9 mouse cellular contexts compared by ENCODE assay signal in the genomic region with DNA sequence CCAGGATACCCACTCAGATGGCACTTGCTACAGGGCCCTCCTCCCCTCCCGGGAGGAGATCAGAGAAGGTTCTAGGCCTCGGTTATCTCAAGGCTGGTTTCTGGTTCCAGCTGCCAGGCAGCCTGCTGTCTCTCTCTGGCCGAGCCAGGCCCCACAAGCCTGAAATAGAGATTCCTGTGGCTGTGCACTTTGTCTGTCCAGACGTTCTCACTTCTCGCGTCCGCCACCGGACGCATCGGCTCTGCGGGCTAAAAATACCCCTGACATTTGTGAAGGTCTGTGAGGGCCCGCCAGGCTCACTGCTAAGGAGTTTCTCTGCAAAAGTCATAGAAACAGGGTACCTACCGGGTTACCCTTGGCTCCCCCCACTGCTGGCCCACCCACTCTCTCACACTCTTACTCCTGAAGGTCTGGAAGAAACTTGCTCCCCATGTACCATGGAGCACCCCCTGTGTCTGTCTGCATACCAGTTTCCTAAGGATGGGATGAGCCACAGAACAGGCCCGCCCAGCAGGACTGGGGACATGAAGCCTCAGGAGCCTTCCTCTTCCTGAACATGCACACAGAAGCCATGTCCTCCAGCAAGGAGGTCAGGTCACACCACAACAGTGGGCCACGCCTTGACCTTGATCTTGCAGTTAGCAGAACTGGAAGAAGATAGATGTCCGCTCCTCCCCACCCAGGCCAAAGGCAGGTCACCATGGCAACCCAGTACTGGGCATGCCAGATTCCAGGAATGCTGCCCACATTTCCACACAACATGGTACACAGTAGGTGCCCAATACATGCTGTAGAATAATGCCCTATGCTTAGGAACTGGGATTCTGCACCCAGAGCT. TPM values are rescaled to one million over a fixed set of nuclear protein-coding genes. Genes with fewer than 3 reads are reported as not detected.
A peak's percentile ranks its signal among the peaks of the same experiment; 100 is the strongest.
DNase-seq lines count a peak whose midpoint lies in the region; ATAC-seq and TF ChIP-seq lines count a peak whose summit lies in the region.
"Had no signal": no experiment of that assay in that cellular context is flagged by ENCODE, and none has a peak within 500 bp of the region (broad histone marks: within the 10 kb centered on the region; RNA-seq: fewer than 3 reads in every experiment).

No protein-coding gene starts in this region.

- whole genome bisulfite sequencing in kidney, adult 2 months: 68% methylated on average over 16 of the region's 16 CpGs
- WGBS in heart, embryonic 15.5 days: 29% methylated on average over 16 of the region's 16 CpGs
- 88% methylated on average over 16 of the region's 16 CpGs for WGBS in hindbrain, embryonic 10.5 days

- peak overlapping the region; percentile 26; the same call in 1 of the 2 replicates for H3K4me2 ChIP-seq in heart, embryonic 15.5 days

- H3K4me3 ChIP-seq in kidney, adult 2 months (ENCODE audit: insufficient read depth, low read depth, low read length): no peak overlapping the region
- H3K4me3 ChIP-seq in gastrocnemius, adult 2 months: no peak overlapping the region
- no peak overlapping the region for H3K4me3 ChIP-seq in heart, embryonic 15.5 days
- H3K4me3 ChIP-seq in hindbrain, embryonic 10.5 days: no peak overlapping the region

- H3K27me3 ChIP-seq in kidney, adult 2 months (replicated peaks; ENCODE audit: control insufficient read depth, insufficient read depth, low read length): no peaks in the 10 kb centered on the region
- H3K27me3 ChIP-seq in heart, embryonic 15.5 days: no peaks in the 10 kb centered on the region
- no peaks in the 10 kb centered on the region for H3K27me3 ChIP-seq in hindbrain, embryonic 10.5 days (ENCODE audit: insufficient read depth, poor library complexity, severe bottlenecking)

- peak; percentile 36 for DNase-seq in kidney, adult 2 months
- DNase-seq in kidney, postnatal 4 days: no peak
- peak; percentile 66 for DNase-seq in ES-CJ7 (ENCODE audit: low read depth, low spot score)
- DNase-seq in gastrocnemius, adult 2 months: peak; percentile 86
- DNase-seq in urinary bladder, postnatal 25 days (ENCODE audit: low spot score): no peak
- no peak for DNase-seq in hindbrain, embryonic 10.5 days (ENCODE audit: low spot score)
- DNase-seq in embryo, embryonic 11 days: no peak
- DNase-seq: cerebellum, adult 9-11 months had no signal

- peak overlapping the region; percentile 23; the same call in 1 of the 2 replicates for H3K9ac ChIP-seq in heart, embryonic 15.5 days

- ATAC-seq in heart, embryonic 15.5 days (replicated peaks; ENCODE audit: insufficient number of reproducible peaks, insufficient read depth, low FRiP score, low read depth): peak; percentile 86

- intact Hi-C loops in gastrocnemius, adult 2 months (cut with DNase I): no loop called here

- no peak overlapping the region for H3K27ac ChIP-seq in kidney, adult 2 months (ENCODE audit: insufficient read depth, low read depth, low read length)
- H3K27ac ChIP-seq in gastrocnemius, adult 2 months: peak overlapping the region; percentile 96
- peak overlapping the region; percentile 97 for H3K27ac ChIP-seq in heart, embryonic 15.5 days
- H3K27ac ChIP-seq in hindbrain, embryonic 10.5 days: no peak overlapping the region

- no peaks in the 10 kb centered on the region for H3K9me3 ChIP-seq in heart, embryonic 15.5 days (replicated peaks)
- no peaks in the 10 kb centered on the region for H3K9me3 ChIP-seq in hindbrain, embryonic 10.5 days

- H3K4me1 ChIP-seq in kidney, adult 2 months (ENCODE audit: control insufficient read depth, insufficient read depth, low read length): no peaks in the 10 kb centered on the region
- peaks cover 22% of the 10 kb centered on the region for H3K4me1 ChIP-seq in heart, embryonic 15.5 days (replicated peaks)
- 0 out of 2 replicates have a peak, but pooled peaks cover 4% of the 10 kb centered on the region for H3K4me1 ChIP-seq in hindbrain, embryonic 10.5 days (replicated peaks)

- no peak for TF ChIP-seq CTCF in kidney, adult 2 months (conservative IDR thresholded peaks at IDR 0.05; ENCODE audit: insufficient read depth, insufficient read length, low read depth, low read length)
- no peak for TF ChIP-seq CTCF in gastrocnemius, adult 2 months (IDR thresholded peaks at IDR 0.05)

- no peak for TF ChIP-seq POLR2A in kidney, adult 2 months (IDR thresholded peaks at IDR 0.05; ENCODE audit: low read depth, low read length)

- no peaks in the 10 kb centered on the region for H3K36me3 ChIP-seq in kidney, adult 2 months (ENCODE audit: control insufficient read depth, insufficient read depth, low read length)
- H3K36me3 ChIP-seq in heart, embryonic 15.5 days: no peaks in the 10 kb centered on the region
- no peaks in the 10 kb centered on the region for H3K36me3 ChIP-seq in hindbrain, embryonic 10.5 days

RNA-seq across cellular contexts. Expression of gene Cux2, which starts 21.3 kb away (rescaled TPM):
- polyA plus RNA-seq in kidney, adult 2 months (2012; rRNA removed): 3.2 and 3.6 TPM in 2 replicates
- 1 to 10 TPM; 3.9 to 6.0 TPM for total RNA-seq in gastrocnemius, adult 2 months (2021)
- polyA plus RNA-seq in heart, embryonic 15.5 days (2015; fragmentation: Nextera tagmentation; extraction: Ambion mirVana): 3.9 and 4.1 TPM in 2 replicates
- 4.5 and 12.0 TPM in 2 replicates for polyA plus RNA-seq in hindbrain, embryonic 10.5 days (2016; fragmentation: Nextera tagmentation; extraction: Ambion mirVana)

RNA-seq across cellular contexts. Expression of gene Myl2, which starts 29.6 kb away (rescaled TPM):
- polyA plus RNA-seq in kidney, adult 2 months (2012; rRNA removed): 0.90 and 11.8 TPM in 2 replicates
- 1,000 to 10,000 TPM in 1 of 2 experiments, 100 to 1,000 TPM in 1; 776 to 2,566 TPM for total RNA-seq in gastrocnemius, adult 2 months (2021)
- polyA plus RNA-seq in heart, embryonic 15.5 days (2015; fragmentation: Nextera tagmentation; extraction: Ambion mirVana): 7,334 and 9,932 TPM in 2 replicates
- polyA plus RNA-seq in hindbrain, embryonic 10.5 days (2016; fragmentation: Nextera tagmentation; extraction: Ambion mirVana): 0.59 and 1.4 TPM in 2 replicates

Comparison
In these comparisons a context has a peak if more than half of its experiments do, and no peak if none do; other contexts are left out.
1. DNase-seq: peak in kidney, adult 2 months (single experiment), ES-CJ7 (single experiment) and gastrocnemius, adult 2 months (single experiment); none in kidney, postnatal 4 days (0 of 2), urinary bladder, postnatal 25 days (single experiment), hindbrain, embryonic 10.5 days (single experiment) and embryo, embryonic 11 days (single experiment).
2. H3K27ac ChIP-seq: peak in gastrocnemius, adult 2 months (single experiment) and heart, embryonic 15.5 days (single experiment); none in kidney, adult 2 months (single experiment) and hindbrain, embryonic 10.5 days (single experiment).
3. RNA of gene Myl2, which starts 29.6 kb away (polyA plus RNA-seq): 7,334 to 9,932 TPM in heart, embryonic 15.5 days; 0.90 to 11.8 TPM in kidney, adult 2 months and 0.59 to 1.4 TPM in hindbrain, embryonic 10.5 days; every median in the first group is over 100 times any median in the second.